Mouse (Mus musculus) liver, postnatal 0 days (tissue): ENCODE results near the gene Nat10. TPM values are rescaled to one million over a fixed set of nuclear protein-coding genes. Genes with fewer than 3 reads are reported as not detected.

Experiments used
- ATAC-seq: fragments of 200-750 bp; cut with Nextera tagmentation; 2 replicates; pipeline ENCODE4 v1.8.0; 2017; ENCODE audit warnings: mild to moderate bottlenecking, moderate library complexity
- DNase-seq: peaks from one replicate; pipeline ENCODE4 v3.0.0-alpha.2; 2016
- H3K27ac ChIP-seq: fragments of 300-500 bp; sonication (generic); 2 replicates; pipeline ENCODE4 v1.5.1; 2014; ENCODE audit warnings: antibody characterized with exemption, moderate library complexity, mild to moderate bottlenecking, low read depth
- H3K27me3 ChIP-seq: fragments of 300-500 bp; sonication (generic); 2 replicates; pipeline ENCODE4 v1.6.1; 2014; ENCODE audit warnings: low read length, control low read depth, mixed read lengths; ENCODE audit not compliant: insufficient read depth
- H3K36me3 ChIP-seq: fragments of 300-500 bp; sonication (generic); replicated peaks from 2 replicates; pipeline ENCODE4 v1.6.1; 2014; ENCODE audit warnings: mild to moderate bottlenecking, control low read depth, low read length, moderate library complexity, mixed read lengths; ENCODE audit not compliant: insufficient read depth
- H3K4me1 ChIP-seq: fragments of 300-500 bp; sonication (generic); 2 replicates; pipeline ENCODE4 v1.6.1; 2014; ENCODE audit warnings: antibody characterized with exemption, mild to moderate bottlenecking, control low read depth; ENCODE audit not compliant: insufficient read depth
- H3K4me2 ChIP-seq: fragments of 300-500 bp; sonication (generic); 2 replicates; pipeline ENCODE4 v1.6.1; 2014; ENCODE audit warnings: low read depth, mild to moderate bottlenecking, low read length, moderate library complexity, mixed read lengths
- H3K4me3 ChIP-seq: fragments of 300-500 bp; sonication (generic); 2 replicates; pipeline ENCODE4 v1.5.1; 2014; ENCODE audit warnings: low read depth, low read length
- H3K9ac ChIP-seq: fragments of 300-500 bp; sonication (generic); replicated peaks from 2 replicates; pipeline ENCODE4 v1.6.1; 2014; ENCODE audit warnings: mild to moderate bottlenecking, moderate library complexity
- H3K9me3 ChIP-seq: fragments of 300-500 bp; sonication (generic); 2 replicates; pipeline ENCODE4 v1.6.1; 2016; ENCODE audit warnings: mild to moderate bottlenecking, control low read depth, low read length, mixed read lengths
- CTCF ChIP-seq: sonication (generic); IDR thresholded peaks from 2 replicates; pipeline ENCODE4 v1.5.1; 2016; ENCODE audit warnings: antibody characterized with exemption, low read depth
- EP300 ChIP-seq: IDR thresholded peaks from 2 replicates; pipeline ENCODE4 v1.6.1; 2016; ENCODE audit warnings: antibody characterized with exemption, low read depth, mild to moderate bottlenecking
- WGBS: fragments of 180-500 bp; shearing (Covaris S2); extraction: QIAGEN DNeasy Blood & Tissue Kit; methylation state at CpG from one replicate; pipeline ENCODE4 v1.1.7; 2014; ENCODE audit not compliant: insufficient replicate concordance; 5-methylcytosine and 5-hydroxymethylcytosine counted together
- polyA plus RNA-seq: library from polyadenylated mRNA; unstranded; fragments of >200 nt; fragmentation: Nextera tagmentation; extraction: Ambion mirVana; gene quantifications from 2 replicates; pipeline ENCODE4 v1.2.1, GENCODE M21; 2015

Nat10 gene
- polyA plus RNA-seq, 1 experiment from 2014 or later = 5.7 TPM

GRCm38 (mm10) chr2:103796861-103797466, 35.9 kb upstream of the Nat10 start:
- TF ChIP-seq CTCF = no peak; the same call in 1 of the 2 replicates
- no peak for TF ChIP-seq EP300
- H3K27me3 ChIP-seq = no peaks in the 10 kb centered on the region
- under 1% methylated on average over 35 of the region's 72 CpGs for WGBS

GRCm38 (mm10) chr2:103796211-103796860, 35.3 kb upstream of the Nat10 start:
- H3K9ac ChIP-seq = peak overlapping the region; percentile 99
- TF ChIP-seq CTCF (no peak), EP300 (no peak)
- H3K27ac ChIP-seq = peak overlapping the region; percentile 100
- peak; percentile 79 for DNase-seq
- peaks cover 28% of the 10 kb centered on the region for H3K36me3 ChIP-seq
- H3K4me3 ChIP-seq = peak overlapping the region; percentile 98
- peak; percentile 31 for ATAC-seq
- H3K9me3 ChIP-seq = no peaks in the 10 kb centered on the region
- H3K27me3 ChIP-seq = no peaks in the 10 kb centered on the region
- WGBS = under 1% methylated on average over 42 of the region's 42 CpGs
- H3K4me1 ChIP-seq = peaks cover 14% of the 10 kb centered on the region
- H3K4me2 ChIP-seq = peak overlapping the region; percentile 82

More at GRCm38 (mm10) chr2:103796861-103797466, 35.9 kb upstream of the Nat10 start:
- H3K4me1 ChIP-seq = peaks cover 12% of the 10 kb centered on the region
- ATAC-seq = peak; percentile 80
- peak overlapping the region; percentile 100 for H3K27ac ChIP-seq
- no peaks in the 10 kb centered on the region for H3K9me3 ChIP-seq
- DNase-seq = peak; percentile 91
- H3K36me3 ChIP-seq = peaks cover 25% of the 10 kb centered on the region
- H3K4me2 ChIP-seq = peak overlapping the region; percentile 82
- peak overlapping the region; percentile 98 for H3K4me3 ChIP-seq
- peak overlapping the region; percentile 99 for H3K9ac ChIP-seq

- H3K9ac ChIP-seq = peak overlapping the region; percentile 99
- H3K36me3 ChIP-seq = peaks cover 30% of the 10 kb centered on the region
- TF ChIP-seq CTCF = no peak
- 0 out of 2 replicates have a peak, but pooled peaks have one; percentile 6 for TF ChIP-seq EP300
- peaks cover 14% of the 10 kb centered on the region for H3K4me1 ChIP-seq
- WGBS = 1% methylated on average over 11 of the region's 11 CpGs
- ATAC-seq (peak; percentile 34), DNase-seq (peak; percentile 85)
- H3K4me3 ChIP-seq = peak overlapping the region; percentile 98
- peak overlapping the region; percentile 100 for H3K27ac ChIP-seq
- H3K4me2 ChIP-seq = peak overlapping the region; percentile 82
- no peaks in the 10 kb centered on the region for H3K27me3 ChIP-seq
- no peaks in the 10 kb centered on the region for H3K9me3 ChIP-seq
These were observed 34.8 kb upstream of the Nat10 start for GRCm38 (mm10) chr2:103795843-103796210.

DNA sequence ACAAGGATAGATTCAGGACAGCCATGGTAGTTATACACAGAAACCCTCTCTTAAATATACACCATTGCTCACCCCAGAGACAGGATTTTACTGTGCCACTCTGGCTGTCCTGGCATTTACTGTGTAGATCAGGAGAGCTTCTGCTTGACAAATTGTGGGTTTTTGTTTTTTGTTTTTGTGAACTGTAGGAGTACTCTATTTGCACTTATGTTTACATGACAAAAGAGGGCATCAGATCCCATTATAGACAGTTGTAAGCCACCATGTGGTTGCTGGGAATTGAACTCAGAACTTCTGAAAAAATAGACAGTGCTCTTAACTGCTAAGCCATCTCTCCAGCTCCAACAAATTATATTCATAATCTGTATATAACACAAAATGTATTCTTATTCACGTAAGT, 30.9 kb upstream of the Nat10 start:
- Histone ChIP-seq H3K9me3 (no peaks in the 10 kb centered on the region), H3K4me3 (no peak overlapping the region), H3K36me3 (peaks cover 45% of the 10 kb centered on the region), H3K4me1 (peaks cover 9% of the 10 kb centered on the region), H3K4me2 (no peak overlapping the region), H3K9ac (no peak overlapping the region), H3K27ac (no peak overlapping the region), H3K27me3 (no peaks in the 10 kb centered on the region)
- WGBS = 94% methylated on average over 1 of the region's 1 CpGs
- TF ChIP-seq EP300 = no peak
- ATAC-seq (no peak), DNase-seq (no peak)

DNA sequence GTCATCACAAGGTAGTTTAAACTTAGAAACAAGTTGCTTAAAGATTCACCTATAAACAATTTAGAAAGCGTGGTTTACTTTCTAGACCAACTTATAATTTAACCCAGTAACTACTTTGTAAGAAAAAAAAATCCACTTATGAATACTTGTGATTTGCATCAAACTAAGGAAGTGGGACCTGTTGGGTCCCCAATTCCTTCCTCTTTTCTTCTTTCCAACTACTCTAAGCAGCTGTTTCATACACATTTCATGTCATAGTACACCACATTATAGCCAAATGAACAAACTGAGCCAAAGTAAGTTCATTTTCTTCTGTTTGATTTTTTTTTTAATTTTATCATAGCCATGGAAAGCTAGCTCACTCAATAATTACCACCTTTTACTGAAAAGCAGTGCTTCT, 24.7 kb upstream of the Nat10 start:
- 75% methylated on average over 1 of the region's 1 CpGs for WGBS
- ATAC-seq (no peak), DNase-seq (no peak)
- Histone ChIP-seq H3K36me3 (peaks cover 48% of the 10 kb centered on the region), H3K4me2 (no peak overlapping the region), H3K4me3 (no peak overlapping the region), H3K9me3 (no peaks in the 10 kb centered on the region), H3K27ac (no peak overlapping the region), H3K4me1 (no peaks in the 10 kb centered on the region), H3K9ac (no peak overlapping the region), H3K27me3 (no peaks in the 10 kb centered on the region)
- no peak for TF ChIP-seq EP300
- TF ChIP-seq CTCF = no peak

DNA sequence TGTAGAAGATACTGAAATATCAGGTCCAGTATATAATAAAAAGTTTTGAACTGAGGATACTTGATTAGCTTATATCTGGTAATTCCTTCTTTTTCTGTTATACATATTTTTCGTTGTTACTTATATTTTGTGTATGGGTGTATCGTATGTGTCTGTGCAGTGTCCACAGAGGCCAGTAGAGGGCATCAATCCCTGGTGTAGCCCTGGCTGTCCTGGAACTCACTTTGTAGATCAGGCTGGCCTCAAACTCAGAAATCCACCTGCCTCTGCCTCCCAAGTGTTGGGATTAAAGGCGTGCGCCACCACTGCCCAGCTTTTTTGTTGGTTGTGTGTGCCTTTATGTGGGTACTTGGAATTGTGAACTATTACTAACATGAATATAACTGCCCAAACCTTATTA, 23.6 kb upstream of the Nat10 start:
- H3K9ac ChIP-seq = no peak overlapping the region
- no peaks in the 10 kb centered on the region for H3K4me1 ChIP-seq
- 83% methylated on average over 4 of the region's 4 CpGs for WGBS
- no peak overlapping the region for H3K4me2 ChIP-seq
- no peaks in the 10 kb centered on the region for H3K27me3 ChIP-seq
- no peaks in the 10 kb centered on the region for H3K9me3 ChIP-seq
- no peak overlapping the region for H3K4me3 ChIP-seq
- H3K36me3 ChIP-seq = peaks cover 51% of the 10 kb centered on the region
- no peak overlapping the region for H3K27ac ChIP-seq
- TF ChIP-seq EP300 = no peak
- peak; percentile 68 for TF ChIP-seq CTCF
- ATAC-seq (no peak; the same call in 1 of the 2 replicates), DNase-seq (peak; percentile 55)
